Mouse (Mus musculus) activated CD4-positive, CD25-positive, alpha-beta regulatory T cell, adult 4 months (primary cell): ENCODE data around the gene Riok2. TPM values are rescaled to one million over a fixed set of nuclear protein-coding genes. Genes with fewer than 3 reads are reported as not detected.

Experiments
- ATAC-seq: one replicate; pipeline ENCODE4 v1.8.0; 2017
- polyA plus RNA-seq, 2 experiments: library from polyadenylated mRNA; unstranded; fragments of 100-300 nt; shearing (Covaris generic); gene quantifications; one replicate each; pipeline ENCODE4 v1.2.1; 2017

Gene Riok2
- polyA plus RNA-seq, 2 experiments from 2014 or later, result 30.8 to 37.4 TPM

DNA sequence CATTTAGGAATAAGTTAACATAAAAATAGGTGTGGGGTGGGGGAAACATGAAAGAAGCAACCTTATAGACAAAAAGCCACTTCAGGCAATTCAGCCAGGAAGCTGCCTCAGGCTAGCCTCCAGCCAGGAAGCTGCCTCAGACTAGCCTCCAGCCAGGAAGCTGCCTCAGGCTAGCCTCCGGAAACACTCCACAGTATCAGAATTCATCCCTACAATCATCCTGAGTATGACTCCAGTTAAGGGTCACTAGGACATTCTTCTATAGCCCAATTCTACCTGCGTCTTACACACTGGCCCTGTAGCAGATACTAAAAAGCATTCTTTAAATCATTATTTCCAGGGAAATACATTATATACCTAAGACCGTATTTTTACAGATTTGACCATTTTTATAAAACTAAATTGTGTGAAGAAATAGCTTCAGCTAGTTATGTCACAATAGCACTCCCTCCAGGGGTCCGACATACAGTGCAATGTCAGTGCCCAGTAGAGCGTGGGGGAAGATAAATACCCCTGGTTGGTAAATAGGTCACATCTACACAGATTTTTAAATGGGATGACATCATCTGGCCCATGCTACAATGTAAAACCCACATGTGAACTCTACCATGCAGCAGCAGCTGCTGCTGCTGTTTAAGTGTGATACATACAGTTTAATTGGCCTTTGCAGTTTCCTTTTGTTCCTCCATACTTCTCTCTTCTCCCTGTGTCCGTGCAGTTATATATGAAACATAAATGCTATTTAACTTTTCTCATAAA lies 34.8 kb downstream of the Riok2 start:
- ATAC-seq, result no peak

DNA sequence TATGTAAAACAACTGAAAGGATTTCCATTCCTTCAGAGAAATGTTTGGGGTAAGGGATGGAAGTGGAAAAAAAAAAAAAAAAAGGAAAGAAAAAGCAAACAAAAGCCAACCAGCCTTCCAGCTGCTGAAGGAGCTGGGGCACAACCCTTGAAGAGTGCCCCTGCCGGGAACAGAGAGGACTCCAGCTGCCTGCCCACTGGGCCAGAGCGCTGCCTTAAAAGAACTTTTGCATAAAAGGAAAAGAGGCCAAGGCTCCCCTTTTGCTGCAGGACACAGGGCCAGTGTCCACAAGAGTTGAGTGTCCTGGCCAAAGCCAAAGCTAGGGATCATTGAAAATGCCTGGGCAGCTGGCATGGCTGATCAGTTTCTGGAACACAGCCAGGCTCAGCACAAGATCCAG lies 35.5 kb downstream of the Riok2 start:
- ATAC-seq, result no peak

DNA sequence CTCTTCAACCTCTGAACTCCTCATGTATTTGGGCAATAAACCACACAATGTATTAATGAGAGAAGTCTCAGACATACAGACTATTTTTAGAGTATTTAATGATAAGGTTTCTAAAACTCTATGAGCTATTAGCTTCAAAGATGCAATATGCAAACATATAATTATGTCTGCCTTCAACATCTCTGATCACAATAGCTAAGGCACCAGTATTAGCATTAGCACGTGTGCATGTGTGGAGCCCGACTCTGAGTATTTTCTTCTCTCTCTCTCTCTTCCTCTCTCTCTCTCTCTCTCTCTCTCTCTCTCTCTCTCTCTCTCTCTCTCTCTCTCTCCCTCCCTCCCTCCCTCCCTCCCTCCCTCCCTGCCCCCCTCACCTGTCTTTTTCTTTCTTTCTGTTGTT lies 37.3 kb downstream of the Riok2 start:
- no peak for ATAC-seq

DNA sequence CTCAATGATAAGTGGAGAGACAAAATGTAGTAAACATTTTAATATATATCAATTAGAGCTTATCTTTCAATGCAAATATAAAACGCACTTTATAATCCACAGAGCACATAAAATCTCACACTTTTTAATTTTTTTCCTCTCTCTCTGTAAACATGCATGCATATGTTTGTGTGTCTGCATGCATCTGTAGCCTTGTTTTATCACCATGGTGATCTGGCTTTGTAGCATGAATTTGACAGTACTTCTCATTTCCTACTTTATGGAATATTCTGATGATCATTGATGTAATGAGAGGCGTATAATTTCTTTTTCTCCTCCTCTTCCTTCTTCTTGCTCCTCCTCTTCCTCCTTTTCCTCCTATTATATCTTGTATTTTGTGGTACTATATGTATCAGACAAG lies 38.1 kb downstream of the Riok2 start:
- ATAC-seq, result no peak

DNA sequence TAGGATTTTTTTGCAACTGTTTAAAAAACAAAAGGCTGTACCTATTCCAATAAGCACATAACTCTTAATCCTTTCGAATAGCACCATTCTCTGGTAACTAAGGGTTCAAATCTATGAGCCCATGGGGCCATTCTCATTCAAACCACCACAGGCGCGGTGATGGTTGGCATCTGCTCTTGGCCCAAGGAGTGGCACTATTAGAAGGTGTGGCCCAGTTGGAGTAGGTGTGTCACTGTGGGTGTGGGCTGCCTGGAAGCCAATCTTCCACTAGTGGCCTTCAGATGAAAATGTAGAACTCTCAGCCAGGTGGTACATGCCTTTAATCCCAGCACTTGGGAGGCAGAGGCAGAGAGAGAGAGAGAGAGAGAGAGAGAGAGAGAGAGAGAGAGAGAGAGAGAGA lies 40.1 kb downstream of the Riok2 start:
- ATAC-seq, result no peak

DNA sequence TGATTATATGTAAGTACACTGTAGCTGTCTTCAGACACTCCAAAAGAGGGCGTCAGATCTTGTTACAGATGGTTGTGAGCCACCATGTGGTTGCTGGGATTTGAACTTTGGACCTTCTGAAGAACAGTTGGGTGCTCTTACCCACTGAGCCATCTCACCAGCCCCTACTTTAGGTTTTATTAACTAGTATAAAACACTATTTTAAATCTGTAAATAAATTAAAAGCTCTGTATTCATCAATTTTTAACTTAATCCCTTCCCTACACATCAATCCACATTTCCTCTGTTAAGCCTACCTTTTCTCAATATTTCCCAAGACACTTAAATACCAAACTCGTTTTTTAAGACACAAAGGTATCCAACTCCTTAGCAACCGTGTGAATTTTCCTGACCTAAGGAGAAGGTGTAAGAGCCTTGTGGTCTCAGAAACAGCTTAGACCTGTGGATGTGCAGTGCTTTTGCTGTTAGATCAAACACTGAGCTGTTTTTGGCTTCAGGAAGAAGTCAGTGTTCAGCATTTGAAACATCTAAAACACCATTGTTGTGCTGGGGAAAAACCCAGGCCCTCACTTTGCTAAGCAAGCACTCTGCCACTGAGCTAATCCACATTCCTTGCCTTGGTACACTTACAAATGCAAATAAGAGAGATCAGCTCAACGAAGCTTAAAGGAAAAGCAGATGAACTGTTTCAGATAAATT lies 50.6 kb downstream of the Riok2 start:
- no peak for ATAC-seq

DNA sequence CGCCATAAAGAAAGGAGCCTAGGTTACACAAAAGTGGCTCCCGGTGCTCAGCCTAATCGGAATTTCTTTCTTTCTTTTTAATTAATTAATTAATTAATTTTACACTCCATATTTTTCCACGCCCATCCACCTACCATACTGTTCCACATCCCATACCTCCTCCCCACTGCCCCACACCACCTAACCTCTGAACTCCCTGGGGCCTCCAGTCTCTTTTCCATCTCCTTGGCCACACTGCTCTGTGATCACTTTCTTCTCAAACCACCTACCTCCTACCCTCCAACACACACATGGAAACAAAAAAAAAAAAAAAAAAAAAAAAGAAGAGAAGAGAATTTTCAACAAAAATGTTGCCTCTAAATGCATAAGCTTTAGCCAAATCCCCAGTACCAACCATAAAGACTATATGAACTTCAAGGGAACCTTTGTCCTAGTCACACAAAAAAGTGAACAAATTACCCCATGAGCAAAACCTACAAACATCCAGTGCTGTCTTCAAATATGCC lies 51.3 kb downstream of the Riok2 start:
- no peak for ATAC-seq

DNA sequence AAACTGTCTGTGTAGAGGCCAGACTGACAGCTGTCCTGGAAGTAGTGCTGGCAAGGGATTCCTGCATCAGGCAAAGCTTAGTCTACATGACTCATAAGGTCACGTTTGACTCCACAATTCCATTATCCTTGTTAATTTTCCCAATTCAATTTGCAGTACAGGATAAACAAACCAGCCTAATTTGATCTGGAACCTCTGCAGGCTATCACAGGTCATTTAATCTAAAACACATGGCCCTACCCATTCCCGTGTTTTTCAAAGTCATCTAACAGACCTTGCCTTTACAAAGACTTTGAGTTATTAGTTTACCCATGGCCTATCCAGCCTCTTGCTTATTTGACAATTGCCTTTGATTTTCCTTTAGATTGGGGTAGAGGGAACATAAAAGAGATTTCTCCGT lies 51.8 kb downstream of the Riok2 start:
- no peak for ATAC-seq

DNA sequence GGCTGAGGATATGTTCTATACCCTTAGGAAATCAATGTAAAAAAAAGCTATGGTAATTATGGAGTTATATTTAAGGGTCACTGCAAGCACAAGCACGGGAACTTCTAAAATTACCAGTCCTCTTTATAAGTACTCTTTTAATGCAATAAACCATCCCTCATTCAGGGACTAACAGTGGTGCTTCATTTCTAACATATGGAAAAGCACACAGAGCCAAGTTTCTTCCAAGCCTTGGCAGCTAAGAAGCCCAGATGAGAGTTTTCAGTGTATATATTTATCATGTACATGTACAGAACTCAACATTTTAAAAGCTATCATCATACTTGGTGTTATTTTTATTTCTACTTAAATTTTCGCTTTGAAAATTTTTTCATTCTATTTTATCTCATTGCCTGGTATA lies 54.8 kb downstream of the Riok2 start:
- no peak for ATAC-seq

DNA sequence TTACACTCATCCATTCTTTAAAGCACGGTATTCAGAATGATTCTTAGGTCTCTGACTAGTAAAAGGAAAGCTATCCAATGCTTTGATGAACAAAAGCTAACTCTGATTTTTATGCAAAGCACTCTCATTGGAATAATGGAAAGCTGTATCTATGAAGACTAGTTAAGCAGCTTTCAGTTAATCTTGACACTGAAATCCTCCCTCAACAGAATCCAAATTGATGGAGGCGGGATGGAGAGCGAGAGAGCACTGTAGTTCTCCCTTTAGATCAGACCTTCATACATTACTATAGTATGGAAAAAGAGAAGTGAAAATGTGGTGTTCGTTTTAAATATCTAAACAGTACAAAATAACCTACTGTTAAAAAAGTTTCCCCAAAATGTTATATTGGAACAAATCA lies 59.6 kb downstream of the Riok2 start:
- ATAC-seq, result no peak

DNA sequence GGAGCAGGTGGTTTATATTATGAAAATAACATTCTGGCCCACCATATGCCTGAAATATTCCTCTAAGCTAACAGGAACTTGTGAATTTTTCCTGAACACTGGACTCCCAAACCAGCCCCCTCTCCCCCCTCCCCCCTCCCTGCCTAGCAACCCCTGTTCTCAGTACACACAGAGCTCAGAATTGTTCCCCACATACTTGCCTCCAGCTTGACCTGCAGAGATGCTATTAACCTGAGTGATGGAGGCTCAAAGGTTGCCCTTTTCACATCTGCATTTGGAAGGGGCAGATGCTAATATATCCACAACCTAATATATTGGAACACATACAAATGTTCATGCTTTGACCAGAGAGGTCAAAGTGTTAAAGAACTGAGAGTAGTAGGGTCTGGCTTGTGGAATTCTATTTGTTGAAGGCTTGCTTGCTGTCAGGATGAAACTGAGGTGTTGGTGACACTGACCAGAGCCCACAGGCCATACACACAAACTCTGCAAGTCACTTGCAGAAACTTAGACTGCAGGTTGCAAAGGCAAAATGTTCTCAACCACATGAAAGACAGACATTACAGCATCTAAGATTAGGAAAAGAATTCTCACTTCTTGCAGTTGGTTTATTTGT lies 64.6 kb downstream of the Riok2 start:
- no peak for ATAC-seq

DNA sequence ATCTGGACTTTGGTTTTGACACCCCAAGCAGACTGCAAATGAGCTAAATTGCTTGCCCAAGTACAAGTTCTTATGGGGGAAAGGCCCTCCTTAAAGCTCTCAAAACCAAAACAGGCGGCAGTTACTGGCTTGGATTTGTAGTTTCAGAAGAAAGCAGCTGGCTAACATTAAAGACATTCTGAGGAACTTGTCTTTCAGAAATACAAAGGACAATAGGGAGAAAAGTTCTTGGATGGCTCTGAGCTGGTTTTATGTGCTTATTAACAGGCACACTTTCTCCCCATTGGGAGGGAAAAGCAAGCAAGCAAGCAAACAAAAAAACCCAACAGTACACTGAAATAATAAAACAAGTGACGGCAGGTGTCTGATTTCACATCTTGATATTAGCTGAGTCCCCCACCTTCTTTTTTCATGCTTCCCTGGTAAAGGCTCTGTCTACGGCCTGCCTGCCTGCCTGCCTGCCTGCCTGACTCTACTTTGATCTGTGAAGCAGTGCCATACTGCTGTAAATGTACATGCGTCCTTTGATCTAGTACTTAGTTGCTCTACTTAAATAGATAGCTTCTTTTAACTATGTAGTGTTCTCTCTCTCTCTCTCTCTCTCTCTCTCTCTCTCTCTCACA lies 67.9 kb downstream of the Riok2 start:
- no peak for ATAC-seq

DNA sequence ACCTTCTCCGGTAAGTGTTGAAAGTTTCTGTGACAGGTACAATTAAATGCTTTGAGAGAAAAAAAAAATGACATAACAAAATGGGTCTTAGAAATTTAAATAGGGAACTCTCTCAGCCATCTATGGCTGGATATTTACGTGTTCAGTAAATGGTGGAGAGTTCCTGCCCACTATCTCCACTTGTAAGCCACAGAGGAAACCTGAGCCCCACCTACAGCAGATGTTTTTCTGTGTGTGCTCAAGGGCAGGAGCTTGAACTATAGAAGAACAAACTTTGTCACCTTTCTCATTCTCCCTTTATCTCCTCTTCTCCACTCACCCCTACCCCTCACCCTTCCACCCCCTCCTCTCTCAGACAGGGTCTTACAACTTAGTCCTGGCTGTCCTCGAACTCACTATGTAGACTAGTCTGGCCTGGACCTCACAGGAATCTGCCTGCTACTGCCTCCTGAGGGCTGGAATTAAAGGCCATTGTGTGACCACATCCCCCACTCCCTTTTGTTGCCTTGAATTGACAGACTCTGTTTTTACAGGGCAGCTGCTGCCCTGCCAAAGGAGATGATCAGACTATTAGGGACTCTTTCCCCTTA lies 70.3 kb downstream of the Riok2 start:
- no peak for ATAC-seq

Other genes starting within 250 kb of the Riok2 start
- not detected for gene Lix1, start 28.4 kb downstream of the Riok2 start, polyA plus RNA-seq